Mouse (Mus musculus) spleen, adult 2 months (tissue): ENCODE measurements at regions not wholly inside any gene's neighbourhood (a gene's known extent, or its start where the extent isn't known, plus 50 kb on each side); places are given as distances from the start of the nearest gene placed in this dataset.

Source experiments
- DNase-seq, 2 experiments: peaks; one replicate each; pipeline versions ENCODE4 v3.0.0 to v3.0.0-alpha.2; 2012 to 2021; ENCODE audit warnings: low spot score in 2 of 2, low read depth in 1 of 2
- H3K27ac ChIP-seq: fragments of 200-500 bp; 2 replicates; pipeline ENCODE4 v1.5.1; 2012; ENCODE audit warnings: low read length, inconsistent platforms; ENCODE audit not compliant: insufficient read depth
- H3K27me3 ChIP-seq: fragments of 200-500 bp; 2 replicates; pipeline ENCODE4 v1.6.1; 2012; ENCODE audit warnings: mild to moderate bottlenecking, moderate library complexity, low read length, inconsistent platforms; ENCODE audit not compliant: control insufficient read depth, insufficient read depth
- H3K36me3 ChIP-seq: fragments of 200-500 bp; 2 replicates; pipeline ENCODE4 v1.6.1; 2012; ENCODE audit warnings: mild to moderate bottlenecking, low read length, inconsistent platforms; ENCODE audit not compliant: control insufficient read depth, insufficient read depth
- H3K4me1 ChIP-seq: fragments of 200-500 bp; 2 replicates; pipeline ENCODE4 v1.6.1; 2011; ENCODE audit warnings: inconsistent platforms; ENCODE audit not compliant: control insufficient read depth, insufficient read depth, insufficient read length
- H3K4me3 ChIP-seq: fragments of 200-500 bp; 2 replicates; pipeline ENCODE4 v1.5.1; 2011; ENCODE audit warnings: mild to moderate bottlenecking, inconsistent platforms; ENCODE audit not compliant: insufficient read depth, insufficient read length; ENCODE audit errors: extremely low read depth
- CTCF ChIP-seq: fragments of 200-500 bp; IDR thresholded peaks from 2 replicates; pipeline ENCODE4 v1.5.1; 2011; ENCODE audit warnings: mild to moderate bottlenecking, inconsistent platforms; ENCODE audit not compliant: insufficient read depth, insufficient read length, insufficient replicate concordance; ENCODE audit errors: extremely low read depth
- POLR2A ChIP-seq: fragments of 200-500 bp; IDR thresholded peaks from 2 replicates; pipeline ENCODE4 v1.6.1; 2011; ENCODE audit warnings: low read depth, low read length, inconsistent platforms
- WGBS: fragments of 180-500 bp; shearing (Covaris S2); methylation state at CpG from one replicate; pipeline ENCODE4 v1.1.7; 2018; 5-methylcytosine and 5-hydroxymethylcytosine counted together

GRCm38 (mm10) chr3:149261764-149262163 is 271.4 kb upstream of the Adgrl2 start:
- H3K27ac ChIP-seq: no peak overlapping the region
- no peak overlapping the region for H3K4me3 ChIP-seq
- WGBS: 76% methylated on average over 6 of the region's 6 CpGs
- H3K36me3 ChIP-seq: no peaks in the 10 kb centered on the region
- DNase-seq: no peak
- no peaks in the 10 kb centered on the region for H3K27me3 ChIP-seq
- H3K4me1 ChIP-seq: no peaks in the 10 kb centered on the region
- TF ChIP-seq POLR2A (no peak), CTCF (no peak)

- no peaks in the 10 kb centered on the region for H3K27me3 ChIP-seq
- H3K4me1 ChIP-seq: no peaks in the 10 kb centered on the region
- H3K36me3 ChIP-seq: no peaks in the 10 kb centered on the region
- H3K27ac ChIP-seq: no peak overlapping the region
- H3K4me3 ChIP-seq: no peak overlapping the region
- 90% methylated on average over 6 of the region's 6 CpGs for WGBS
- TF ChIP-seq POLR2A: no peak
- no peak for DNase-seq
These were observed 268.5 kb upstream of the Adgrl2 start for GRCm38 (mm10) chr3:149258826-149259225.

GRCm38 (mm10) chr3:149256891-149257290 is 266.5 kb upstream of the Adgrl2 start:
- 78% methylated on average over 9 of the region's 9 CpGs for WGBS
- no peak for DNase-seq
- Histone ChIP-seq H3K36me3 (no peaks in the 10 kb centered on the region), H3K27me3 (no peaks in the 10 kb centered on the region), H3K4me3 (no peak overlapping the region), H3K27ac (no peak overlapping the region), H3K4me1 (no peaks in the 10 kb centered on the region)
- TF ChIP-seq POLR2A: no peak
- TF ChIP-seq CTCF: no peak

GRCm38 (mm10) chr3:149253080-149253479 is 262.7 kb upstream of the Adgrl2 start:
- H3K4me1 ChIP-seq: no peaks in the 10 kb centered on the region
- no peaks in the 10 kb centered on the region for H3K36me3 ChIP-seq
- no peak for TF ChIP-seq CTCF
- TF ChIP-seq POLR2A: no peak
- 89% methylated on average over 6 of the region's 6 CpGs for WGBS
- no peak overlapping the region for H3K4me3 ChIP-seq
- no peak for DNase-seq
- H3K27ac ChIP-seq: no peak overlapping the region
- no peaks in the 10 kb centered on the region for H3K27me3 ChIP-seq

GRCm38 (mm10) chr3:149252144-149252543 is 261.8 kb upstream of the Adgrl2 start:
- no peaks in the 10 kb centered on the region for H3K4me1 ChIP-seq
- no peak for TF ChIP-seq CTCF
- 87% methylated on average over 6 of the region's 6 CpGs for WGBS
- H3K36me3 ChIP-seq: no peaks in the 10 kb centered on the region
- H3K27me3 ChIP-seq: no peaks in the 10 kb centered on the region
- H3K27ac ChIP-seq: no peak overlapping the region
- DNase-seq: no peak
- no peak overlapping the region for H3K4me3 ChIP-seq

GRCm38 (mm10) chr3:149247626-149247987 is 257.3 kb upstream of the Adgrl2 start:
- Histone ChIP-seq H3K36me3 (no peaks in the 10 kb centered on the region), H3K27ac (no peak overlapping the region), H3K4me3 (no peak overlapping the region), H3K4me1 (no peaks in the 10 kb centered on the region), H3K27me3 (no peaks in the 10 kb centered on the region)
- TF ChIP-seq POLR2A (no peak), CTCF (no peak)
- WGBS: 87% methylated on average over 6 of the region's 6 CpGs
- DNase-seq: no peak

- WGBS: 85% methylated on average over 10 of the region's 10 CpGs
- no peak overlapping the region; the same call in 1 of the 2 replicates for H3K4me3 ChIP-seq
- H3K27me3 ChIP-seq: no peaks in the 10 kb centered on the region
- DNase-seq: no peak
- H3K27ac ChIP-seq: no peak overlapping the region
- TF ChIP-seq POLR2A: no peak
- TF ChIP-seq CTCF: no peak
- no peaks in the 10 kb centered on the region for H3K36me3 ChIP-seq
- H3K4me1 ChIP-seq: no peaks in the 10 kb centered on the region
These were observed 256.7 kb upstream of the Adgrl2 start for GRCm38 (mm10) chr3:149246935-149247625.

GRCm38 (mm10) chr3:149239664-149240063 is 249.3 kb upstream of the Adgrl2 start:
- Histone ChIP-seq H3K36me3 (no peaks in the 10 kb centered on the region), H3K4me3 (no peak overlapping the region), H3K4me1 (no peaks in the 10 kb centered on the region), H3K27ac (no peak overlapping the region), H3K27me3 (no peaks in the 10 kb centered on the region)
- DNase-seq: no peak
- TF ChIP-seq CTCF (no peak), POLR2A (no peak)
- WGBS: 91% methylated on average over 3 of the region's 3 CpGs
